Mouse (Mus musculus): ENCODE results near the gene Syne1.

The Syne1 gene

GRCm38 (mm10) chr10:5551382-5551781 lies at the start of gene Syne1:
Gene Syne1, minus strand, starts transcription at chr10:5551482.
- no peak for DNase-seq (ENCODE audit: low read depth, low spot score)

- DNase-seq (ENCODE audit: low read depth, low spot score): peak; percentile 66
These were observed 48.8 kb upstream of the Syne1 start for GRCm38 (mm10) chr10:5600123-5600522.

- DNase-seq (ENCODE audit: low read depth, low spot score): no peak
These were observed 45.3 kb upstream of the Syne1 start for GRCm38 (mm10) chr10:5596559-5596958.

DNA sequence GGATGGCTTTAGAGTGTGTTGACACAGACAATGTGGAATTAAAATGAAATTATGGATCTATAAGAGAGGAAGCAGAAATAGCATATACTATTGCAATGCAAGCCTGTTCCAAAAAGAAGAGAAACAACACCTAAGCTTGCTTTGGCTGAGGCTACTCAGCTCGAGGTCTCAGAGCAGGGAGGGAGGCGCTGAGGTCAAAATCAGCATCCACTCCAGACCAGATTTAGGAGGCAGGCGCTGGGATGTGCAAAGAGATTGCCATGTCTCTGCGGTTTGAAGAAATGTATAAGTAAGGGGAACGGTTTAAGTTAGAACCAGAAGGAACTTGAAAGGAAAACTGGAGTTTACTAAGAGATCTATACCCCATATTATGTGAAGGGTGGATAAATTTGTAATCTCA lies 43.2 kb upstream of the Syne1 start:
- DNase-seq (ENCODE audit: low read depth, low spot score): no peak

DNA sequence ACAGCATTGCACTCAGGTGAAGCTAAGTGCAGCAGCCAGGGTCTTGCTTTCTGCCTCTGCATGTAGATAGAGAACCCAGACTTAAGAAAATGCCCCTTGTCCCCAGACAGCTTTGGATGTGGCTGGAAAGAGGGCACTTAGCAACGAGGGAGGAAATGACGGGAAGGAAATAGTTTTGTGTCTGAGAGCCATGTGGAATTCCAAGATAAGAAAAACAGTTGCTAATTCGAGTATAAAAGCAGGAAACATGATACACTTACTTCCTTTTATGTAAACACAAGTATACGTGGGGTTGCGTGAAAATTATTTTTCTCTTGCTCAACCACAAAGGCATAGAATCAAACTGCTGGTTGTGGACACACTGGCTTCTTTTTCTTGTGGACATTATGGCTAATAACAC lies 42.2 kb upstream of the Syne1 start, which contains the start of gene Myct1:
TSS of gene Myct1 (plus strand) at position 312 of the 400 bp plus-strand sequence.
- DNase-seq (ENCODE audit: low read depth, low spot score): no peak

GRCm38 (mm10) chr10:5591996-5592395 lies 40.7 kb upstream of the Syne1 start:
- no peak for DNase-seq (ENCODE audit: low read depth, low spot score)

- DNase-seq (ENCODE audit: low read depth, low spot score): no peak
These were observed 39.8 kb upstream of the Syne1 start for GRCm38 (mm10) chr10:5591061-5591460.

DNA sequence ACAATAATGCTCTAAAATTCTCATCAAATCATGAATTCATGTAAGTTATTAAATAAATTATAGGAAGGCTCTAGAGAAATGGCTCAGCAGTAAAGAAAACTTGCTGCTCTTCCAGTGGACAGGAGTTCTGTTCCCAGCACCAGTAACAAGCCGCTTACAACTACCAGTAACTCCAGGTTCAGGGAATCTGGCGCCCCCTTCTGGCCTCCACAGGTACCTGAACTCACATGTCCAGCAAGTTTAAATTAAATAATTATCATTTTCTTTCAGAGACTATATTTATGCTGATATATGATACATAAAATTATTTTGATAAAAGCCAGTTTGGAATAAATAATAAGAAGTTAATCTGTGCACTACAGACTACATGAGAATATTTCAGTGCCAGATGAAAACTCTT lies 22.0 kb upstream of the Syne1 start:
- peak; percentile 57 for DNase-seq (ENCODE audit: low read depth, low spot score)

GRCm38 (mm10) chr10:5571332-5571731 lies 20.1 kb upstream of the Syne1 start:
- no peak for DNase-seq (ENCODE audit: low read depth, low spot score)

DNA sequence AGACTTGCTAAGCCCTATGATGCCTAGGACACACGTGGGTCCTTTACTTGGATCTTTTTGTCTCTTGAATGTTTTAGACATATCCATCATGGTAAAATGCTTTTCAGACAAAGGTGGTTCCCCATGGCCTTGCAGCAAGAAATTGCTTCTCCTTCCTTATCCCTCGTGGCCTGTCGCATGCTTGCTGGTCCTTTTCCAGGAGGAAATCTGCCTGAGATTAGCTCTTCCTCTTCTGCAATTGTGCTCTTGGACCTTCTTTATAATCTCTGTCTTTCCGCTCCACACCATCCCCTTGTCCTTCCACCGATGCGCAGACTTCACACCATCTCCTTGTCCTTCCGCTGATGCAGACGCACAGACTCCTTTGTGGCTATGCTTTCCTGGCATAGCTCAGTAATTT lies 18.8 kb upstream of the Syne1 start:
- no peak for DNase-seq (ENCODE audit: low read depth, low spot score)

DNA sequence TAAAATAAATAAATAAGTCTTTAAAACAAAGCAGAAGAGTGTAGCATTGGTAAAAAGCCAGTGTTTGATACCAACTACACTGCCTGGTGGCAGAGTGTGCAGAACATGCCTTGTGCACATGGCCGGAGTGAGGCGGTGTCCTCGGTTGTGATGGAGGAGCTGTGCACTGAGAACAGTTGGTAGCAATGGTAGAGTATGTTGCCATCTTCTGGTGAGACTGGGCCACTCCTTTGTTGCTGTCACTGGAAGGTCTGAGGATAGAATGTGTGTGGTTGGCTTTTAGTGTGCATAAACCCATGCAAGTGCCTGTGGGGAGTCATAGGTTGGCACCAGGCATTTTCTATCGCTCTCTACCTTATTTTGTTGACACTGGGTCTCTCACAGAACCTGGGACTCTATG lies 17.7 kb upstream of the Syne1 start:
- DNase-seq (ENCODE audit: low read depth, low spot score): no peak

DNA sequence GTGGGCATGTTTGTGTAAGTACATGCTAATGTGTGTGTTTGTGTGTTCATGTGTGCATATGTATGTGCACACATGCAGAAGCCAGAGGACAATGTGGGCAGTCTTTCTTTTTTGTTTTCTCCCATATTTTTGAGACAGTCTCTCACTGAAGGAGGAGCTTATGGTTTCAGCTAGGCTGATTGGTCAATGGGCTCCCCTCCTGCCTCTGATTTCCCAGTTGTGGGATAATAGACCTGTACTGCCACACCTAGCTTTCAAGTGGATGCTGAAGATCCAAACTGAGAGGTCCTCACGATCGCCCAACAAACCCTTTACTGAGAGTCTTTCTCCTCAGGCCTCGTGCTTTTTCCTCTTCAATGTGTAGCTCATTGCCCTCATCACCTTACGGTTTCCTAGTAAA lies 10.4 kb upstream of the Syne1 start:
- DNase-seq (ENCODE audit: low read depth, low spot score): no peak

- peak; percentile 46 for DNase-seq (ENCODE audit: low read depth, low spot score)
These were observed 9.2 kb upstream of the Syne1 start for GRCm38 (mm10) chr10:5560526-5560925.

DNA sequence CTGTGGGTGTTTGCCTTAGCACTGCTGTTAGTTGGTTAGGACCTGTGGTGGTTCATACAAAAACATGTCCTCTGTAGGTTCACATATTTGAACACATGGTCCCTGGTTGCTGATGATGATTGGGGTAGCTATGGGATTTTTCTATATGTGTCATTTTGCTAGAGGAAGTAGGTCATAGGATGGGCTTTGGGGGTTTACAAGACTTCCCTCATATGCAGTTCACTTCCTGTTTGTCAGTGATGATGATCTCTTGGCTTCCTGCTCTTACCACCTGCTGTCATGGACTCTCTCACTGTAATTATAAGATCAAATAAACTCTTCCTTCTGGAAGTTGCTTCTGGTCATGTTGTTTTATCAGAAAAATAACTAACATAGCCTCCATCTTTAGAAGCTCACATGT lies 7.5 kb upstream of the Syne1 start:
- DNase-seq (ENCODE audit: low read depth, low spot score): no peak

GRCm38 (mm10) chr10:5554941-5555340 lies 3.7 kb upstream of the Syne1 start:
- DNase-seq (ENCODE audit: low read depth, low spot score): no peak

DNA sequence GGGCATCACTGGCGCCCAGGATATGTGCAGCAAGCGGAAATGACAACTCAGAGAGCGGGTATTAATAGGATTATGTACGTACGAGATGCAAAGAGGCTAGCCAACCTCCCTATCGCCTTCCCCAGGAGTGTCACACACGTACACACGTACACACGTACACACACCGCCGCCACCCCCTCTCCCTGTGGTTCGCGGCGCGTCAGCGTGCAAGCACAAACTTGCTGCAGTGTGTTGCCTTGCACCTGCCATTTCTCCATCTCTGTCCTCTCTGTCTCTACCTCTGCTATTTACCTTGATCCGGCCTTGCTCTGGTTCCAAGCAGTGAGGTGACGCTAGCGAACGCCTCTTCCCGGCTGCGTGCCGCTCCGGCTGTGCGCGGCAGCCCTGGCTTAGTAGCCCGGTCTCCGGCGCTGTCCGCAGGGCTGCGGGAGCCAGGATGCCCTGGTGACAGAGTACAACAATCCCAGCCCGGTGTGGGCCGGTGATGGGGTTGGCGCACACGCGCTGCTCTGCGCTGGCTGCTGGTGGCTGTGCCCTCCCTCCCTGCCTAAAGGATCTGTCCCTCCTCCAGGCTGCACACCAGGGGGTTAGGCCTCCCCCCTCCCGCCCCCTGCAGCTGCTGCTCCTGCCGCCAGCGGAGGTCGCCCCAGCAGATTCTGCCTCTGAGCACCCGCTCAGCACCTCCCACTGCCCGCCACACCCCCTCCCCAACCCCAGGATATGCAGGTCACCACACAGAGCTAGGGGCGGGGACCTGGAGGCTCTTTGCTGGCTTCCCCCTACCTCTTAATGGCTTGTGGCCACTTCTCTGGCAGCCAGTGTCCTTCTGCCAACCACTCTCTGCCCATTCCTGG lies 887 bp downstream of the Syne1 start:
- peak; percentile 80 for DNase-seq (ENCODE audit: low read depth, low spot score)

DNA sequence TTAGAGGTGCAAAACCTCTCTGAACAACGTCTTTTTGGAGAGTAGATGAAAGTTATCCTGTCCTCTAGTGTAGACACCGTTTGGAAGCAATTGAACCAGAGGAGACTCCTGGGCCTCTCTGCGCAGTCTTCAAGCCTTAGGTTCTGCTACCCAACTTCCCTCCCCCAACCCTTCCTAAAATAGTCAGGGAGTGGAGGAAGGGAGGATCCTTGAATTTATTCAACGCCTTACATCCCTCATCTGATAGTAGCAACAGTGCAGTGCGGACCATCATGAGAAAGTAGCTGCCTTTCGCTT lies 1.5 kb downstream of the Syne1 start:
- no peak for DNase-seq (ENCODE audit: low read depth, low spot score)

- no peak for DNase-seq (ENCODE audit: low read depth, low spot score)
These were observed 2.6 kb downstream of the Syne1 start for GRCm38 (mm10) chr10:5548651-5549050.

DNA sequence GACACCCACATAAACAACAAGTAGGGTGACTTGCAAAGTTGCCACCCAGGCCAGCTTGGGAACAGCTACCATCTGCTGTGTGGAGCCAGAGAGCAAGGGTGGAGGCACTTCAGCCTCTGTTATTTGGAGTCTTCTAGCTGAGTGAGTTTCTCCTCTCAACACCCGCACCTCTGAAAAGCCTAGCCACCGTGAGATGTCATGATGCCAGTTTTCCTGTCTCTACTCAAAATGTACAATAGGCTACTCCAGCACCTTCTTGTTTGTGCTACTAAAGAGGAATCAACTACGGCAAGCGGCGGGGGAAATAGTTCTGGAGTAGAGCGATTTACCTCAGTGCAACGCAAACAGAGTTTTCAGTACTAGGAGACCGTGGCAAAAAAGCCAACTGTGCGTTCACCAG lies 3.5 kb downstream of the Syne1 start:
- DNase-seq (ENCODE audit: low read depth, low spot score): no peak

DNA sequence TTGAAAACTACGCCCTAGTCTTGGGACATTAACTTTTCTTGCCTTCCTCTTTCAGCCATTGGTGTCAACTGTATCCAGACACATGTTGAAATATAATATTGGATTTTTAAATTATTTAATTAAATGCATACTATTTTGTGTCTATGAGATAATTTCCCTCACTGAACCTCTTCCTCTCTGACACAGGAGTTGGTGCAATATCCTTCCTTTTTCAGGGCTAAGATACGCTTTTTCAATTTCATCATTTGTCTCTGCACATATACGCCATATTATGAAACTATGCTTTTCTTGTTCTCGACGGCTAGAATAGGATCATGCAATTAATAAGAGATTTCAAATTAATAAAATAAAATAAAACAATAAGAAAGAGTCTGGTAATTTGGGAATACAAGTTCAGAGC lies 4.9 kb downstream of the Syne1 start:
- DNase-seq (ENCODE audit: low read depth, low spot score): no peak

GRCm38 (mm10) chr10:5528284-5528683 lies 23.0 kb downstream of the Syne1 start:
- DNase-seq (ENCODE audit: low read depth, low spot score): no peak

DNA sequence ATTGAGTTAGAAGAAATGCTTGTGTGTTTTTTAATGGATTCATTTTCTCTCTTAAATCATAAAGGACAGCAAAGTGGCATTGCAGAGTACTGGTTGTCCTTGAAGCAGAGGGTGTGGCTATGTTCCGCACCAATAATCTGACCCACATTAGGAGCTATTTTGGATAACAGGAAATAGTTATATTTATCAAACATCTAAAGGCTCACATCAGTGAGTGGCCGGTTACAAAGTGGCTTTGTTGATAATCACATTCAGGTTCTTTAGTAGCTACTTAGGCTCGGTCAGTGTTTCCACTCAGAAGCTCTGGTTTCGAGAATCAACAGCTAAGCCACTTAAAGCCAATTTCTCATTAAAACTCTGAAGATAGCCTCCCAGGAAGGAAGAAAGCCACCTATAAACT lies 23.6 kb downstream of the Syne1 start:
- DNase-seq (ENCODE audit: low read depth, low spot score): no peak

- no peak for DNase-seq (ENCODE audit: low read depth, low spot score)
These were observed 28.4 kb downstream of the Syne1 start for GRCm38 (mm10) chr10:5522904-5523303.

GRCm38 (mm10) chr10:5522276-5522675 lies 29.0 kb downstream of the Syne1 start:
- no peak for DNase-seq (ENCODE audit: low read depth, low spot score)

All from R1 (cell line).